Mouse (Mus musculus): Measurements from ENCODE around the gene Cenpb. TPM values are rescaled to one million over a fixed set of nuclear protein-coding genes. Genes with fewer than 3 reads are reported as not detected.

The Cenpb gene
- total RNA-seq (2023), result 21.4 TPM

DNA sequence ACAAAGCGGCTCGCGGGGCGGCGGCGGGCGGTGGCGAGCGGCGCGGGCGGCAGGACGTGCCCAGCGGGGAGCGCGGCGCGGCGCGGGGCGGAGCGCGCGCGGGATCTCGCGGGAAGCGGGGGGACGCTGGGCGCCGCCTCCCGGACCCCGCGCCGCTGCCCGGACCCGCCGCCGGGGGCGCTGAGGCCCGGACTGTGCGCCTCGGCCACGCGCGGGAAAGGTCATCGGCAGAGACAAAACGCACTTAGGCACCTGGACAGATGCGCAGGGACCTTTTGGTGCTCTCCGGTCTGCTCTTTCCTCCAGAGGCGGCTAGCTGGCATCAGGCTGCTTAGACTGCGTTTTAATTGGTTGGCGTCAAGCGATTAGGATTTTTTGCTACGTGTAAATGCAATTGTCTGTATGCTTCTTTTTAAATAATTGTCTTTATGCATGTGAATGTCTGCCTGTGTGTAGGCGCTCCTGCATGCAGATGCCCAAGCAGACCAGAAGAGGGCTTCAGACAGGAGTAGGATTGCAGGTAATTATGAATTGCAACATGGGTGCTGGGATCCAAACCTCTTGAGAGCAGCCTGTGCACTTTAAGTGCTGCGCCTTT is at the start of gene Cenpb:
Gene Cenpb, minus strand, starts transcription at position 78 of the 598 bp plus-strand sequence.

GRCm38 (mm10) chr2:131206778-131207177 is 26.9 kb upstream of the Cenpb start, which contains the start of gene Ap5s1:
Ap5s1 (plus strand) TSS chr2:131207078.

DNA sequence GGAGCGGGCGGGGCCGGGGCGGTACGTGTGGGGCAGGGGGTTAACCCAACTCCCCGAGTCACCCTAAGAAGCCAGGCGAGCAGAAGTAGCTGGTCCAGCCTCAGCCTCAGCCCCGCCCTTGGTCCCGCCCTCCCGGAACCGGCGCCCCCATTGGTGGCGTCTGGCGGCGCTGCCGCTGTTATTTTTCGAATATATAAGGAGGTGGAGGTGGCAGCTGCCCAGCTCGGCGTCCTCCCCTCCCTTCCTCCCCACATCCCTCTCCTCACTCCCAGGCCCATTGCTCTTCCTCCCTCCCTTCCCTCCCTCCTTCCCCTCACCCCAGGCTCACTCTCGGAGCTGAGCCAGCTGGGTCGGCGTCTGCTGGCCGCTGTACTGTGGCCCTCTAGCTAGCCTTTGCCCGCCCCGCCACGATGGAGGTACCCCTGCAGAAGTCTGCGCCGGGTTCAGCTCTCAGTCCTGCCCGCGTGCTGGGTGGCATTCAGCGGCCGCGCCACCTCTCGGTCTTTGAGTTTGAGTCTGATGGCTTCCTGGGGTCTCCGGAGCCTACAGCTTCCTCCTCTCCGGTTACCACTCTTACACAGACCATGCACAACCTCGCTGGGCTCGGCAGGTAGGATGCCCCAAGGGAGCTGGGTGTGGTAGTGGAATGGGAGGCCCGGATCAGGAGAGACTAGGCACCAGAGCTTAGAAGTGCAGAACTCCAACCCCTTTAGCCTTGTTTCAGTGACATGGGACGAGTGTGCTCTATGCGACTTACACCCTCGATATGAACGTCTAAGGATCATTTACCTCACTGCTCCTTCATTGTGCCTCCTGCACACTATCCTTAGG is 7.1 kb upstream of the Cenpb start, which contains the start of the genes Cdc25b and Spef1:
Gene Cdc25b, plus strand, starts transcription at position 179 of the 831 bp plus-strand sequence.
Gene Spef1, minus strand, starts transcription at position 512 of the 831 bp plus-strand sequence.

DNA sequence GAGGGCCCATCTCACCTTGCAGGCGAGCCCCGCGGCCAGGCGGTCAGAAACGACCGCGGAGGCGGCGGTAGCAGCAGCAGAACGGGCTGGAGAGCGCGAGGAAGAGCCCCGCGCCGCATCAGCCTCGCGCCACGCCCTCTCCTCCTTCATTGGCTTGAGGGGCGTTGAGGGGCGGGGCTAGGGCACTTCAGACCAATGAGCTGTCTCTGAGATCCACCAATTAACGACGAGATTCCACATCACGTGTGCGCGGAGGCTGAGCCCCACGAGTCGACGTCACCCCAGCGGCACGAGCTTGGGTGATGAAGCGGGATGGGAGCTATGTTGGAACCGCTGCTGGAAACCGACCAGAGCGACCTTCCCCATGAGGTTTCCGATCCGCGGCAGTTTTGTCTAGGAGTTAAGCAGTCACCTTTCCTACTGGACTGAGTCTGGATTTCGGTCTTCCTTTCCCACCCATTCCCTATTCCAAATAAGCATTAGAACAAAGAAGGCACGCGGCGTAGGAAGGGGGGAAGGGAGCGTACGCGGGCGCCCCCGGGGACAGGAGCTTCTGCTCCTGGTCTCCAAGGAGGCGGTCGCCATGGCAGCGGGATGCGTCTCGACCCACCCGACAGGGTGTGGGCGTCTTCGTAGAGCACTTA is 19.8 kb downstream of the Cenpb start, which contains the start of gene 1700037H04Rik:
Gene 1700037H04Rik, minus strand, starts transcription at position 144 of the 644 bp plus-strand sequence.

DNA sequence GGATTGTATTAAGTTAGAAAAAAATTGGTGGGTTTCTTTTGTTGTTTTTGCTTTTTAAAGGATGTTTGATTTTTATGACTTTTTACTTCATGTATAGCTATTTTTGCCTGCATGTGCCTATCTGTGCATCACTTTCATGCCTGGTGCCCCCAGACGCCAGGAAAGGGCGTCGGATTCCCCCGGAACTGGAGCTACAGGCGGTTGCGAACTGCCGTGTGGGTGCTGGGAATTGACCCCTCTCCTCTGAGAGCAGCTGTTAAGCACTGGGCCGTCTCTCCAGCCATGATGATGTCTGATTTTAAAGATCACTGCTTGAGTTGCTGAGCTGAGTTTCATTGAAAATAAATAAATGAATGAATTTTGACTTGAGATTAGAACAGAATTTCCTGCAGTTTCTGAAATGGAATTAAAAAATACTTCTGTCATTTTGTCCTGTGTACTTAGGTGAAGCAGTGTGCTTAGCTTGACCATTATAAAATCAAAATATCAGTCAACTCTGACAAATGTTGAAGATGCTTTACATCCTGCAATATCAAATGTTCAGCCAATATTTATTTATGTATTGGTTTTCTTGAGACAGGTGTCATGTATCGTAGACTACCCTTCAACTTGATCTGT is 46.8 kb downstream of the Cenpb start, which contains the start of gene Gm11037:
Gene Gm11037, plus strand, starts transcription at position 568 of the 618 bp plus-strand sequence.

DNA sequence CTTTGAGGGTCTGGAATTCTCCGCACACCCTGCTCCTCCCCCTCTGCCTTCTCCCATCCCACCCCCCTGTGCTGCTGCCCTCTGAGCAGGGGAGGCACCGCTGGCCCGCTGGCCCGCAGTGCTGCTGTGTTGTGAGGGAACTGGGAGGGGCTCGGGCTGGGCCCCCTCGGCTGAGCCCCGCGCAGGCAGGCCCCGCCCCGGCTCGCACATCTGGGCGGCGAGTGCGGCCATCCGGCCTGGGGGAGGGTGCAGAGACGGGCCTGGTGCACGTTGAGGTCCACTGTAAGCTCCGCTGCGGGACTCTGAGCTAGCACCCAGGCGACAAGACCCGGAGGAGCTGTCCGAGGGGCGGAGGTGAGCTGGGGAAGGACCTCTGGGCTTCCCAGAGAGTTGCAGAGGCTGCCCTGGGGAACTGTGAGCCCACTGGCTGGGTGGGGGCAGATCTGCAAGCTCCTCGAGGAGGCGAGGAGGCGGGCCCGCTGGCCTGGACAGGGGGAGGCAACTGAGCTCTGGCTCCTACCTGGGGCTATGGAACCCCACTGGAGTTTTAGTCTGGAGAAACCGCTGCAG is 52.6 kb downstream of the Cenpb start, which contains the start of gene Hspa12b:
Gene Hspa12b, plus strand, starts transcription at position 120 of the 570 bp plus-strand sequence.

Other genes starting within 250 kb of the Cenpb start
- not detected for gene Gfra4, start 137.0 kb downstream of the Cenpb start, total RNA-seq (2023)
- gene Adam33, start 116.3 kb downstream of the Cenpb start, total RNA-seq (2023), result not detected
- 0.21 TPM for gene Siglec1, start 93.3 kb downstream of the Cenpb start, total RNA-seq (2023)
- gene Hspa12b, start 52.8 kb downstream of the Cenpb start, total RNA-seq (2023), result not detected
- gene Gm11037, start 46.6 kb downstream of the Cenpb start, total RNA-seq (2023), result not detected
- 18.0 TPM for gene 1700037H04Rik, start 20.0 kb downstream of the Cenpb start, total RNA-seq (2023)
- 53.7 TPM for gene Cdc25b, start 6.9 kb upstream of the Cenpb start, total RNA-seq (2023)
- 1.6 TPM for gene Spef1, start 7.2 kb upstream of the Cenpb start, total RNA-seq (2023)
- gene Ap5s1, start 27.0 kb upstream of the Cenpb start, total RNA-seq (2023), result 11.9 TPM
- gene Mavs, start 54.0 kb upstream of the Cenpb start, total RNA-seq (2023), result 19.8 TPM
- 59.6 TPM for gene Pank2, start 82.4 kb upstream of the Cenpb start, total RNA-seq (2023)
- gene Rnf24, start 172.8 kb upstream of the Cenpb start, total RNA-seq (2023), result 4.9 TPM

All from CD8-positive naive resting alpha-beta T cell, adult 57 days (primary cell).